Mouse (Mus musculus): ENCODE data around the gene Hoxb9.
A peak's percentile ranks its signal among the peaks of the same experiment; 100 is the strongest.

Gene Hoxb9

DNA sequence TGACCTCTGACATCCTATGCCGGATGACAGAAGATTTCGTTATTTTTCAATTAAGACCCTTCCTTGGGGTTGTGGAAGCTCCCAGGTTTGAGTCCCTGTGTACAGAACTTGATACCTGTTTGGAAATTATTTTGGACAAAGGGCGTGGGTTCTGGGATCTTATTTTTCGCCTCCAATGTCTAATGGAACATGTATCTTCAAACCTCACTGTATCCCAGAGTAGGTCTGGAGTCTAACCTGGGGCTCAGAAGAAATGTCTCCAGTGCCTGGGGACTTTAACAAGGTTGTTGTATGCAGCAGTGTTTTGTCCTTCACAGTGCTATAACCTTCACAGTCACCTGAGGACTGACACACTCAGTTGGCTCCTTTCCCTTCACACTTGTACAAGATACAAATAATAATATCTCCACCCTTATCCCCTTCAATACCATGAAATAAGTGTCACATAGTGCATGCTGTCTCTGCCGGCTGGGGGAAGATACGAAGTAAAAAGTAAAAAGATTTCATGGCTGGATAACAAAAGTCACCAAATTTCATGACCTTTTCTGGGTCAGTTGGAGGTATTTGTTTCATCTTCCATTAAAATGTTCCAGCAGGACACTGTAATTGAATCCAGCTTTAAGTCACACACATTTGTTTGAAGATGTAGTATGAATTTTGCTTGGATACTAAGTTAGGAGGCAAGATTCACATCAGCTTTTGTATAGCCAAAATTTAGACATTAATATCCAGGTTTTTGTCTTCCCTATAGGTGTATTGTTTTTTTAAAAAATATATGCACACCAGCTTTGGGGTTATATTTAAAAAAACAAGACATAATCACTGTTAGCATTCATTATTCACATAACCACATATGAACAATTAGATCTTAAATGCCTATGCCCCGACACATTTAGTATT lies 4.0 kb upstream of the Hoxb9 start:
- DNase-seq (ENCODE audit: low read depth): no peak

DNA sequence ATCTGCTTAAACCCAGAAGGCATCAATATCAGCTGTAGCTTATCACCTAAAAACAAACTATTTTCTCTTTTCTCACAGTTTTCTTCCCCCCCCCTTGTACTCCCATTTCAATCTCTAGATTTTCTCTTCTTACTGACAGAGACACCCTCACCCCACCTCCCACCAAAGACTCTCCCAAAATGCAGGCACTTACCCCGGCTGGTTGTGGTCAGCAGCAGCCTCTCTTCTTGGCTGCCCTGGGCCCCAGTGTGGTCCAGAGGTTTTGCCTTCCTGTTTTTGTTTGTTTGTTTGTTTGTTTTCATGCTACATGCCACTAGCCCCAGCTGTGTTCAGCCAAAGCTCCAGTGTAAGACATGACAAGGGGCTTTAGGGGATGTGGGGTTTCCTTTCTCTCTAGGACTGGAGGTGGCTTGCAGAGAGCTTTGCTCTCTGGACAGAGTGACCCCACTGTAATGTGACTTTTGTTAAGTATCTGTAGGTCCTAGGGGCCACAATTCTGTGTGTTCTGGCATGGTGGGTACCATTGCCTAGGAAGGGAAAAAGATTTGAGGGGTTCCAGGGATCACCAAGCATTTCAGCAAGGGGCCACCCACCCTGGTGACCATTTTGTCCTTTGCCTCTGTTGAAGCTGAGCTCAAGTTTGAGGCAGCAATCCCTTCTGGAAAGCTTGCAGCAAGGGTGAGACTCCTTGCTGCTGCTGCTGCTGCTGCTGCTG lies 3.1 kb upstream of the Hoxb9 start:
- DNase-seq (ENCODE audit: low read depth): no peak

DNA sequence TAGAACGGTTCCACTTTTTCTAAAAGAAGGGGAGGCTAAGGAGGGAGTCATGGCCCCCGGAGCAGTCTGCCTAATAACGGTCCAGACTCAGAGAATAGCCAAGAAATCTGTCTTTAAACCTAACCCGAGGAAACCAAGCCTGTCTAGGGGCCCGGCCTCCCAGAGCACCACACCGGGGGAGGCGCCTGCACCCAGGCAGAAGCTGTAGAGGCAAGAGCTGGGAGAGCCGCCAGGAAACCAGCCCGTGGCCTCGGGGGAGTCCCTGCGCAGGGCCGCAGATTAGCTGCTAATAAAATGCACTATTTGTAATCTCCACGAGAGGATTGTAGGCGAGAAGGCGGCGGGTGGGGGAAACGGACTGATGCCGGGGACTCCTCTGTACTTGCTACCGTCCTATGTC lies 1.4 kb upstream of the Hoxb9 start:
- no peak for DNase-seq (ENCODE audit: low read depth)

GRCm38 (mm10) chr11:96271541-96272011 lies 319 bp downstream of the Hoxb9 start:
- DNase-seq (ENCODE audit: low read depth): peak; percentile 29

DNA sequence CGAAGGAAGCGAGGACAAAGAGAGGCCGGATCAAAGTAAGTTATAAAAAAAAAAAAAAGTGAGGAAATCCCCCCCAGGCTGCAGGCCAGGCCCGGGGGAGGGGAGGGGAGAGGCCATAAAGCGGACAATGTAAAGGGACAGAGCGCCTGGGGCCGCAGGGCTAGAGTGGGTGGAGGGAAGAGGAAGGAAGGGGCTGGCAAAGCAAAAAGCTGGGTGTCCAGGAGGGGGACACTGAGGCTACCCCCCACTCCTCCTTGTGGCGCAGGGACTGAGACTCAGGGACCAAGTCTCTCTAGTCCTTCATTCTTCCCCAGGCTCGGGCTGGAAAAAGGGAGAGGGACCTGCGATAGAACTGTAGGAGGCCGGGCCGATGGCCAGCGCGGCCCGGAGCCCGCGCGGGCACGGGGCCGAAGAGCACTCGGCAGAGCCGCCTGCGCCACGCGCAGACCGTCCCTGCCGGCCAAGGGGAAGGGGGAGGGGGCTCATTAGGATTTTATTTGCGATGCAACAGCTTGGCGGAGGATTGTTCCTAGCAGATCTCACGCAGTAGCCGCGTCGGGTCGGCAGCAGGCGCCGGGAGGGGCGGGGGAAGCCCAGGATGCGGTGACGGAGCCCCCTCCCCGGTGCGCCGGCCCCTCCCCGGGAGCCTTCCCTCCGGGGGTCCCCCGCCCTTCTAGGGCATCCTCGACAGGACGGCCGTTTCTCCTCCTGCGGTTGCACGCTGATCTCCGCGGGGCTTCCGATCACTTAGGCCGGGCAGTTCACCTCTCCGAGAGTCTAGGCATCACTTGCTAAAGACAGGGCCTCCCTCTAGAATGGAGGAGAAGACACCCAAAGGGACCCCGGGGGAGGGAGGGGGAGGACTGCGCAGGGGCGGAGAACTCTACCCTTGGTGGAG lies 1.0 kb downstream of the Hoxb9 start:
- peak; percentile 27 for DNase-seq (ENCODE audit: low read depth)

- DNase-seq (ENCODE audit: low read depth): no peak
These were observed 3.2 kb downstream of the Hoxb9 start for GRCm38 (mm10) chr11:96274428-96274827.

GRCm38 (mm10) chr11:96275896-96276295 lies 4.6 kb downstream of the Hoxb9 start:
- no peak for DNase-seq (ENCODE audit: low read depth)

- no peak for DNase-seq (ENCODE audit: low read depth)
These were observed 6.1 kb downstream of the Hoxb9 start for GRCm38 (mm10) chr11:96277151-96278044.

- no peak for DNase-seq (ENCODE audit: low read depth)
These were observed 7.1 kb downstream of the Hoxb9 start for GRCm38 (mm10) chr11:96278324-96278723.

DNA sequence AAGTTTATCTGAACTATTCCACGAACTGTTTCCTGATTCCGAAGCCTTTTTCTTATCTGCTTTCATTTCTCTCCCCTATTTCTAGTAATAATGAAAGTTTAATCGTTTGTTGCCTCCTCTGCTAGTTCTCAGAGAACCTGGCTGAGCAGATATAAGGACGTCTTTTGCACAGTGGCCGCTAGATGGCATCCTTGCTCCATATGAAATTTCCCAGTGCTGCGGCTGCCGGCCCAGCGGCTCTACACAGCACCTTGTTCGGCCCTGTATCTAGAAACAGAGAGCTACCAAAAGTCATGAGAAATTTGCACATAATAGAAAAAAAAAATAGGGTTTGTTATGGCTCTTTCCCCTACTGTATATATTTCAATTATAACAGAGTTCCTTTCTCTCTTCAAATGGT lies 7.5 kb downstream of the Hoxb9 start:
- peak; percentile 92 for DNase-seq (ENCODE audit: low read depth)

GRCm38 (mm10) chr11:96279421-96280233 lies 8.4 kb downstream of the Hoxb9 start:
- DNase-seq (ENCODE audit: low read depth): no peak

GRCm38 (mm10) chr11:96280399-96281378 lies 9.4 kb downstream of the Hoxb9 start:
- DNase-seq (ENCODE audit: low read depth): no peak

DNA sequence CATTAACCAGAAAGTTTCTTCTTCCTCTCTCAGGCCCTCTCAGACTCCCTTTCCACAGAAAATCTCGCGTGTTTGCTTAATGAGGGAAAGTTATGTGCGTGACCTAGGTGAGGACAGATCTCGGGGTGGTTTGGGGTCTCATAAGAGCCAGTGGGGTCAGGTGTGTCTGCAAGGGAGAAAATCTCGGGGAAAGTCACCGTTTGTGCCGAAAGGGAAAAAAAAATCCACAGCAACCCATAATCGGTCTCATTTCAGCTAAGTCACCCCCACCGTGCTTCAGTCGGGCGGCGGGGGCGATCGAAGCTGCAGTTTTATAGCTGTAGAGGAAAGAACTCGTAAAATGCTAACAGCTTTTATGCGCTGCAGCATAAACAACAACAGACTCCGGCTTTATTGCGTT lies 10.1 kb downstream of the Hoxb9 start:
- no peak for DNase-seq (ENCODE audit: low read depth)

- no peak for DNase-seq (ENCODE audit: low read depth)
These were observed 10.8 kb downstream of the Hoxb9 start, which contains the start of gene Hoxb8 for GRCm38 (mm10) chr11:96281855-96282570. Gene Hoxb8, plus strand, starts transcription at chr11:96281905.

GRCm38 (mm10) chr11:96282795-96283430 lies 11.7 kb downstream of the Hoxb9 start:
- no peak for DNase-seq (ENCODE audit: low read depth)

DNA sequence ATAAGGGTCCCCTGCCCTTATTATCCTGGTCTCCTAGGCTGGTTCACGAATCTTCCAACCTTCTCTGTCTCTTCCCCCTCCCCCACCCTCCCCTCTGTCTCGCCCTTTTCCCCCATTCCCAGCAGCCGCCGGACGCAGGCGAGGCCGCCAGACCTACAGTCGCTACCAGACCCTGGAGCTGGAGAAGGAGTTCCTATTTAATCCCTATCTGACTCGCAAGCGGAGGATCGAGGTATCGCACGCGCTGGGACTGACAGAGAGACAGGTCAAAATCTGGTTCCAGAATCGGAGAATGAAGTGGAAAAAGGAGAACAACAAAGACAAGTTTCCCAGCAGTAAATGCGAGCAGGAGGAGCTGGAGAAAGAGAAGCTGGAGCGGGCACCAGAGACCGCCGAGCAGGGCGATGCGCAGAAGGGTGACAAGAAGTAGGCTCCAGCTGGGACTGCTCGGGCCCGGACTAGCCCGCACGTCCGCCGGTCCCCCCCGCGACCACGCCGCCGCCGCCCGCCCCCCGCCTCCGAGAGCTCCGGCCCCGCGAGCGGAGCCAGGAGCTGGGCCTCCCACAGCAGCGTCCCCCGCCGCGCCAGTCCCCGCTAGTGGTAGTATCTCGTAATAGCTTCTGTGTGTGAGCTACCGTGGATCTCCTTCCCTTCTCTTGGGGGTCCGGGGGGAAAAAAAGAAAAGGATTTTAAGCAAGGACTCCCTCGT lies 12.9 kb downstream of the Hoxb9 start:
- DNase-seq (ENCODE audit: low read depth): peak; percentile 57
